Mouse (Mus musculus) neutrophil, adult 59 days (primary cell): ENCODE measurements around the gene Kel. TPM values are rescaled to one million over a fixed set of nuclear protein-coding genes. Genes with fewer than 3 reads are reported as not detected.

Source experiments
- total RNA-seq, 2 experiments: library from RNA; stranded (reverse); gene quantifications; 1 replicate in 1 of 2; 2 replicates in 1 of 2; pipeline ENCODE4 v1.2.4; 2023

The Kel gene
- total RNA-seq = 10 to 100 TPM in 1 of 2 experiments, 1 to 10 TPM in 1; 7.2 to 28.9 TPM

GRCm38 (mm10) chr6:41704123-41704522, at the start of gene Kel:
Gene Kel, minus strand, starts transcription at chr6:41704339.

GRCm38 (mm10) chr6:41684131-41684530, 20.0 kb downstream of the Kel start, which contains the start of gene Llcfc1:
Gene Llcfc1, plus strand, starts transcription at chr6:41684431.

GRCm38 (mm10) chr6:41680669-41681068, 23.5 kb downstream of the Kel start, which contains the start of gene Trpv5:
Gene Trpv5, minus strand, starts transcription at chr6:41680769.

Other genes starting within 250 kb of the Kel start
- not detected for gene Prss1, start 245.4 kb downstream of the Kel start, total RNA-seq
- not detected for gene Prss2, start 182.6 kb downstream of the Kel start, total RNA-seq
- gene Ephb6, start 98.9 kb downstream of the Kel start, total RNA-seq = under 1 TPM in 1 of 2 experiments, not detected in 1; 0.22 TPM
- not detected for gene Trpv6, start 67.9 kb downstream of the Kel start, total RNA-seq
- not detected for gene Trpv5, start 23.6 kb downstream of the Kel start, total RNA-seq
- gene Llcfc1, start 19.9 kb downstream of the Kel start, total RNA-seq = not detected
- gene Olfr459, start 70.8 kb upstream of the Kel start, total RNA-seq = not detected
- not detected for gene Pip, start 143.2 kb upstream of the Kel start, total RNA-seq
- gene Sval2, start 148.7 kb upstream of the Kel start, total RNA-seq = not detected
- gene Sval1, start 247.3 kb upstream of the Kel start, total RNA-seq = not detected